Mouse (Mus musculus) subcutaneous adipose tissue, adult 2 months (tissue): ENCODE data around the gene Ppef2. TPM values are rescaled to one million over a fixed set of nuclear protein-coding genes. Genes with fewer than 3 reads are reported as not detected.

Experiments
- polyA plus RNA-seq: library from polyadenylated mRNA; depleted of rRNA; stranded (reverse); fragments of >200 nt; gene quantifications from 2 replicates; pipeline ENCODE4 v1.2.3, GENCODE M21; 2012; ENCODE audit warnings: low replicate concordance; rRNA removed

Gene Ppef2
- 1.3 TPM in 2 replicates for polyA plus RNA-seq

GRCm38 (mm10) chr5:92256218-92256617 is at the start of gene Ppef2:
Gene Ppef2, minus strand, starts transcription at chr5:92256278.

GRCm38 (mm10) chr5:92277437-92278394 is 21.6 kb upstream of the Ppef2 start, which contains the start of gene Naaa:
Gene Naaa, minus strand, starts transcription at chr5:92278170.

GRCm38 (mm10) chr5:92215308-92215707 is 40.8 kb downstream of the Ppef2 start, which contains the start of gene U90926:
Gene U90926, minus strand, starts transcription at chr5:92215408.

Other genes starting within 250 kb of the Ppef2 start
- gene Cdkl2, start 212.4 kb downstream of the Ppef2 start, polyA plus RNA-seq: 2.2 and 3.9 TPM in 2 replicates
- gene G3bp2, start 172.6 kb downstream of the Ppef2 start, polyA plus RNA-seq: 29.8 and 37.2 TPM in 2 replicates
- gene Uso1, start 118.3 kb downstream of the Ppef2 start, polyA plus RNA-seq: 37.3 and 39.9 TPM in 2 replicates
- not detected in 2 replicates for gene U90926, start 40.9 kb downstream of the Ppef2 start, polyA plus RNA-seq
- 83.2 and 135 TPM in 2 replicates for gene Naaa, start 21.9 kb upstream of the Ppef2 start, polyA plus RNA-seq
- gene Sdad1, start 54.2 kb upstream of the Ppef2 start, polyA plus RNA-seq: 6.8 and 20.1 TPM in 2 replicates
- 53.5 and 114 TPM in 2 replicates for gene Cxcl9, start 71.8 kb upstream of the Ppef2 start, polyA plus RNA-seq
- gene Art3, start 75.5 kb upstream of the Ppef2 start, polyA plus RNA-seq: 70.1 and 260 TPM in 2 replicates
- gene Cxcl10, start 92.6 kb upstream of the Ppef2 start, polyA plus RNA-seq: 7.9 and 14.3 TPM in 2 replicates
- 21.8 and 36.5 TPM in 2 replicates for gene Nup54, start 178.9 kb upstream of the Ppef2 start, polyA plus RNA-seq